Mouse (Mus musculus) heart, postnatal 25 days (tissue): ENCODE measurements around the gene Gm6657. TPM values are rescaled to one million over a fixed set of nuclear protein-coding genes. Genes with fewer than 3 reads are reported as not detected.

Source experiments
- DNase-seq: peaks from one replicate; pipeline ENCODE4 v3.0.0; 2022; ENCODE audit warnings: low spot score
- intact Hi-C: fragments of 180-260 bp; cut with DNase I; formaldehyde crosslinking; loops from one replicate; pipeline ENCODE4 v1.15.1; 2025
- total RNA-seq, 2 experiments: library from RNA; stranded (reverse); gene quantifications; 2 replicates each; pipeline ENCODE4 v1.2.3; 2021

Gm6657 gene
- total RNA-seq = not detected

GRCm38 (mm10) chr12:78193942-78194341, at the start of gene Gm6657:
Gene Gm6657, plus strand, starts transcription at chr12:78194242.
- intact Hi-C loops = no loop called here
- DNase-seq = no peak

GRCm38 (mm10) chr12:78153308-78154002, 40.6 kb upstream of the Gm6657 start:
- DNase-seq = no peak
- intact Hi-C loops = no loop called here

GRCm38 (mm10) chr12:78170178-78170577, 23.9 kb upstream of the Gm6657 start:
- intact Hi-C loops = no loop called here
- no peak for DNase-seq

DNA sequence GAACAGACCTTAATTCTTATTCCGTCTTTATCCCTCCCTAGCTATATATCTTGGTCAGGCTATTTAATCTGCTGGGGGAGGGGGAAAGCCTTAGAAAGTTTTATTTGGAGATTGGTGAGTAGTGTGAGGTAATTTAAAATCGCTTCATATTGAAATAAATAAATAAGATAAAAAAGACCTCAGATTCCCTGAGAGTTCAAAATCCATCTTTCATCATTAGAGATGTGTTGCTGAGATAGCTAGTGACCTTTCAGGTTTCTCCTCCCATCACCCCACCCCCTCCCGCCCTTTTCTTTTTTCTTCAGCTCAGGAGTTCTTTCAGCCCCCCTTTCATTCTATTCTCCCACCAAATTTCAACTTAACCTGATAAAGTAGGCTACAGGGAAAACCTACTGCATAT, 20.1 kb upstream of the Gm6657 start:
- intact Hi-C loops = no loop called here
- no peak for DNase-seq

GRCm38 (mm10) chr12:78174671-78175070, 19.4 kb upstream of the Gm6657 start:
- DNase-seq = no peak
- intact Hi-C loops = no loop called here

GRCm38 (mm10) chr12:78181452-78181851, 12.6 kb upstream of the Gm6657 start:
- DNase-seq = no peak
- intact Hi-C loops = no loop called here

DNA sequence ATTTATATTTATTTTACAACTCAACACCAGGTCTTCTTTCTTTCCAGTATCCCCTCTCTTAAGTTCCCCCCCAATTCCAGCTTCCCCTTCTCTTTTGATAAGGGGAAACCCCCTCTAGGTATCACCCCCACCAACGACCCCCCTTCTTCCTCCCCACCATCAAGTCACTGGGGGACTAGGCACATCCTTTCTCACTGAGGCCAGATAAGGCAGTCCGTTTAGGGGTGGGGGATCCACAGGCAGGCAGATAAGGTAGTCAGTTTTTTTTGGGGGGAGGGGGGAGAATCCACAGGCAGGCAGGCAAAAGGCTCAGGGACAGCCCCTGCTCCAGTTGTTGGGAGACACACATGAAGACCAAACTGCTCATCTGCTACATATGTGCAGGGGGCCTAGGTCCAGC, 1.3 kb downstream of the Gm6657 start:
- intact Hi-C loops = no loop called here
- no peak for DNase-seq

DNA sequence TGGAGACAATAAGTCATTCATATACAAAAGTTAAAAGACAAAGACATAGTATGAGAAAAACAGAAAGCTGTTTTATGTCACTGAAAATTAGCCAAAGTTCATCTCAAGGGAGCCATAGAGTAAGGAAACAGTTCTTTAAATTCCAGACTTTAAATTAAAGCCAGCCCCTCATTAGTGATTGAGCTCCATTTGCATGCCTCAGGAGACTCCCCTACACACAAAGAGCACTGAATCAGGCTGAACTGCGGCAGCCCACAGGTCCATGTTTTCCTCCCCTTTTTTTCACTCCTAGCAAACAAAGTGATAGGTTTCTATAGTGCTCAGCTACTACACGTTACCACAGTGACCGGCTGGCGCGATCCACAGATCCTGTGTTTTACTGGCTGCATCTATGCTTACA, 9.6 kb downstream of the Gm6657 start:
- intact Hi-C loops = loop anchor here (10.0 kb wide), 1 partner anchor 611 kb away; no protein-coding TSS in a partner anchor
- DNase-seq = no peak

DNA sequence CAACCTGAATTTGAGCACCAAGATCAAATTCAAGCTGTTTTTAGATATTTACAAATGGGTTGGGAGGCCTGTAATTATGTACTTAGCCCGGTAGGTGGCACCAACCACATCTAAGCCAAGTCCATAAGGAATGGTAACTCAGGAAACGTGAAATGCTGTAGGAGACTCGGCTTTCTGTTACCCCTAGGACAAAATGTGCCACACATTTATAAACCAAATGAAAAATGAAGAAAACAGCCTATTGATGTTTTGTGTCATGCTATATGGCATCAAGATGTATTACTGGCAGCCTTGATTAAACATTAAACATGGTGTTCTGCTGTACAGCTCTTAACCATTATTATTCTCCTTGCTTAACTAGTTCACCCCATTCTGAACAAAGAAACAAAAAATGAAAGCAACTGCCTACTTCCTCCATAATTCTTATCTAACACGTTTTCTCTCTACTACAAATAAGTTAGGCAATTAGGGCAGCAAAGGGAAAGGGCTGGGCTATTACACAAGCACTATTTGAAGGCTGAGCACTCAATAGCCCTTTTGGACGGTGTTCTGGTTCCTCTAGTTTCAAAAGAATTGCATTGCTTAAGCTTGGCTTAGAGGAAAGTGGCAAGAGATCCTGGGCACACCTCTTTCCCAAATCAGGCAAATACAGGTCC, 12.0 kb downstream of the Gm6657 start:
- intact Hi-C loops = loop anchor here (10.0 kb wide), 1 partner anchor 609 kb away; no protein-coding TSS in a partner anchor
- peak; percentile 10 for DNase-seq

DNA sequence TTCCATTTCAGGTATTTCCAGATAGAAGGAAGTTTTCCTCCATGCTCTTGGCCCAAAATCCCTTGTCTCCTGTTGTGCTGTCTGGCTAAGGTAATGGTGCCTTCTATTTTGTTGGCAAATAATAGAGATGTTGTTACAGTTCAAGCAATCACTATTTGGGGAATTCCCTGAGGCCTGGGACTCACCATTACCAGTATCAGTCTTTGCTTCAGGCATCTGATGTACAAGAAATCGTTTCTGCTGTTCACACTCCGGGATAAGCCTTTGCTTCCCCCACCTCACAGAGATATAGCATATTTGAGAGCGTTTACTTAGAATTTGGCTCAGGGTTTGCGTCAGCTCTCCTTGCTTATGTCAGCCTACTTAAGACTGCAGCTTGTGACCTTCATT, 12.5 kb downstream of the Gm6657 start:
- DNase-seq = no peak
- intact Hi-C loops = loop anchor here (10.0 kb wide), 1 partner anchor 608 kb away; no protein-coding TSS in a partner anchor

- intact Hi-C loops = loop anchor here (10.0 kb wide), 1 partner anchor 605 kb away; no protein-coding TSS in a partner anchor
- no peak for DNase-seq
Measured at GRCm38 (mm10) chr12:78209856-78210255, 15.8 kb downstream of the Gm6657 start.

GRCm38 (mm10) chr12:78215490-78215889, 21.4 kb downstream of the Gm6657 start:
- no peak for DNase-seq
- intact Hi-C loops = no loop called here

GRCm38 (mm10) chr12:78219191-78219825, 25.3 kb downstream of the Gm6657 start:
- intact Hi-C loops = no loop called here
- no peak for DNase-seq

DNA sequence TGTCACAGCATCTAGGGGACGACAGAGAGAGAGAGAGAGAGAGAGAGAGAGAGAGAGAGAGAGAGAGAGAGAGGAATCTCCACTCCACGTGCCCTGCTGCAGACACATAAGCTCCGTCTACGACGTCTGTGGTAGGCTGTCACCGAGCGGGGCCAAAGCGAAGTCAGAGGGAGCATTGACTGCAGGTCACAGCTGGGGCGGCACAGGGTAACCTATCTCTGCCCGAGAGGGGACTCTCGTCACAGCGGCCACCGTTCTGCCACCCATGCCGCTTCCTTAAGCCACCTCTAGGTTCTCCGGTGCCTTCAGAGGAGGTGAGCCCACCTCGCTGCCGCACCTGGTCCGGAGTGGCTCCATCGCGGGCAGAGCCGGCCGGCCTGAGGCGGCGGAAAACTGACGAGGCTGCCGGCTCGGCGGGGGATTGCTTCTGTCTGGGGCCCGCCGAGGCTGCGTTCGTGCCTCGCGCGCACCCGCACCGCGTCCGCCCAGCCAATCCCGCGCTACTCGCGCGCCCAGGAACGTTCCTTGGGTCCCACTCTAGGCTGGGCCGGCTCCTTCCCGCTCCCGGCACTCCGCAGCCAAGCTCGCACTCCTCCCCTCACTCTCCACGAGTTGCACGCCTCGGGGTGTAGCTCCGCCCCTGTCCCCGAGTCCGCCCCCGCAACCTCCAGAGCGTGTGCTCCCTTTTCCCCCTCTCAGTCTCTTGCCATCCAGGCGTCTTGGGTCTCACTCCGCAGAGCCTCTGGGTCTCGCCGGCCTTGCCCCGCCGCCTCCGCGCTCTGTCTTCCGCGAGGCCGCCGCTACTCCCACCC, 31.9 kb downstream of the Gm6657 start, which contains the start of gene Gphn:
Gene Gphn (plus strand): TSS at position 673 of the 812 bp plus-strand sequence.
- intact Hi-C loops = loop anchor here (5.0 to 10.0 kb wide), 2 partner anchors 521 to 629 kb away; partner anchors contain the start of gene Mpp5
- DNase-seq = peak; percentile 81

GRCm38 (mm10) chr12:78226519-78226875, 32.5 kb downstream of the Gm6657 start:
- DNase-seq = peak; percentile 75
- intact Hi-C loops = loop anchor here (5.0 to 10.0 kb wide), 2 partner anchors 521 to 628 kb away; partner anchors contain the start of gene Mpp5

DNA sequence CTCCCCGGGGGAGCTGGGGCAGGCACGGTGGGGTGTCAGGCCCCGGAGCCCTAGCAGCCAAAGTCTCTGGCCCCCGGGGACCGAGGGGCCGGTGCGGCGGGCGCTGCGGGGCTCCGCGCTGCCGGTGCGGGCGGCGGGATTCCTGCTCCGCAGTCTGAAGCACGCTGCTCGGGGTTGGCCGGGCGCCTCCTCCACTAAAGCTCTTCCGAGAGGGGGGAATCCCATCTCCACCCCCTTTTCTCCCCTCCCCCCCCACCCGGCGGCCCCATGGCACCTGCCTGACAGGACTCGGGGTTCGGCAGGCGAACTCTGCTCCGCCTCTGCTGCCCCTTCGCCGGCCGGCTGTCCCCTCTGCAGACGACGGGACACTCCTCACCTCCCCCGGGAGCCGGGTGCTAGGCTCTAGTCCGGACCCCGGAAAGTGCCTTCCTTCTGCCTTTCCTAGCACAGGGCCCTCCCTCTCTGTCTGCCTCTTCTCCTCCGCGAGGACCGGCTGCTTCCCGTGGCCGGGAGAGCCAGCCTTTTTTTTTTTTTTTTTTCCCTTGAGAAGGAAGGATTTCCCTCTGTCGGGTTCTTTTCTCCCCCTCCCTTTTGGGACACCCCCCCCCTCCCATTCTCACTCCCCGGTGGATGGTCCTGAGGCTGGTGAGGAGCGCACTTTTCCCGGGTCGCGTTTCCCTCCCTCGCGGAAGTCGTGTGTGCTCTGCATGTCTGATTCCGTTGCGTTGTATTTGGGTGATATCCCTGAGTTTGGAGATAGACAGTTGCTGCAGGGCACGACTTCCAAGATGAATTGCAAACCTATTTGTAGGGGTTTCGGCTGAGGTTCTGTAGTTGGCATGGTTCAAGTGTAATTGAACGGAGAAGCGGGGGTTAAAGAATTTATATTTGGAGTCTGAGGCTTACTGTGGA, 33.2 kb downstream of the Gm6657 start:
- DNase-seq = peak; percentile 10
- intact Hi-C loops = loop anchor here (5.0 to 10.0 kb wide), 2 partner anchors 520 to 628 kb away; partner anchors contain the start of gene Mpp5

DNA sequence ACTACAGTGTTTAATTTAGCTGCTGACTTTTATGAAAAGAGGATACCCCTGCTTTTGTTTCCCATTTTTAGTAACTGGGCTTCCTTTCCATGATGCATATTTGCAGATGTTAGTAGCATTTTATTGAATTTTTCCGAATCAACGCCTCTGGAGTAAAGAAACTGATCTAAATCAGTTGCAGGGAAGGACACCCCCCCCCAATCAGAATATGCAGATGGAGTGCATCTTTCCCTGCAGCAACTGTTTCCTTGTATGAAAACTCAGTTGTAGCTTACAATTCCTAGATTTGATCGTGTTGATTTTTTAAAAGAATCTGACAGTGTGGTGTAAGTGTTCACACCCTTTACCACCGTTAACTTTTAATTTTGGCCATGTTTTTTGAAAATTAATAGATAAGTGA, 34.1 kb downstream of the Gm6657 start:
- intact Hi-C loops = loop anchor here (5.0 to 10.0 kb wide), 2 partner anchors 519 to 627 kb away; partner anchors contain the start of gene Mpp5
- no peak for DNase-seq

DNA sequence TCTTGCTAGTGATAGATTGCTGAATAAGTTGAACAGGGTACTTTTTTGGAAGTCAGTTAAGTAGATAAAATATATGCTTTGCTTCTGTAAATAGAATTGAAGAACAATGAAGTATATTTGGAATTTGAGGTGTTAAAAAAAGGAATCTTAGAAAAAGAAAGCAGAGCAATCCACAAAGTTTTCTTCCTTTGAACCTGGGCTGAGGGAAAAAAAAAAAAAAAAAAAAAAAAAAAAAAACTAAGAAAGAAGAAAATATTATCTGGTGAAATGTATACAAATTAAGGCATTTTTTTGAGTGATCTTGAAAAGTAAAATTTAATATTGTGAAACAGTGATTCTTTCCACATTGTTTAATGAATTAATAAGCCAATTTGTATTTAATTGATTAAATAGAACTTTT, 38.5 kb downstream of the Gm6657 start:
- intact Hi-C loops = no loop called here
- no peak for DNase-seq

- intact Hi-C loops = no loop called here
- no peak for DNase-seq
Measured at GRCm38 (mm10) chr12:78248366-78248765, 54.3 kb downstream of the Gm6657 start.
